16 mouse cellular contexts compared by ENCODE assay signal in the genomic region with DNA sequence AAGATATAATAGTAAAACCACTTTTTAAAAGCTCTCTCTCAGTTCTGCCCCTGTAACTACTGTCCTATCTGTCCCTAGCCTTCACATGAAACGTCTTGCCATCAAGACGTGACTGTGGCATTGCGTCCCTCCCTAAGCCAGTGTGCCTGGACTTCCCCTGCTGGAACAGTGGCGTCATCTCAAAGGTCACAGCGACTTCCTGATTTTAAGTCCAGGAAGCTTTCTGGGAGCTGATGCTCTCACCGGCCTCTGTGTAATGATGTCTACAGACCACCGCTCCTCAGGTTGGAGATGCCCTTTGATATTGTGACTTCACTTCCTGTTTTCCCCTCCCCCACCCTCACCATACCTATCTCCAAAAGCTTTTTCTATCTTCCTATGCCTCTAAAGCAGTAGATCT. TPM values are rescaled to one million over a fixed set of nuclear protein-coding genes. Genes with fewer than 3 reads are reported as not detected.
DNase-seq lines count a peak whose midpoint lies in the region; ATAC-seq and TF ChIP-seq lines count a peak whose summit lies in the region.
"Had no signal": no experiment of that assay in that cellular context is flagged by ENCODE, and none has a peak within 500 bp of the region (broad histone marks: within the 10 kb centered on the region; RNA-seq: fewer than 3 reads in every experiment).

No protein-coding gene starts in this region.

- H3K9me3 ChIP-seq in lung, embryonic 14.5 days (ENCODE audit: low read depth, low read length) = no peaks in the 10 kb centered on the region
- H3K9me3 ChIP-seq: embryonic facial prominence, embryonic 13.5 days; heart, embryonic 15.5 days; lung, embryonic 15.5 days had no signal

- TF ChIP-seq POLR2A in lung, adult 2 months (IDR thresholded peaks at IDR 0.05; ENCODE audit: borderline replicate concordance, extremely low read depth, low read depth, low read length) = no peak

- no peak; the same call in 1 of the 2 replicates for TF ChIP-seq CTCF in lung, adult 2 months (IDR thresholded peaks at IDR 0.05; ENCODE audit: insufficient read depth, low read length)
- no peak for TF ChIP-seq CTCF in lung, embryonic 14.5 days (IDR thresholded peaks at IDR 0.05; ENCODE audit: low read depth)

- H3K4me3 ChIP-seq in lung, adult 2 months (replicated peaks; ENCODE audit: extremely low read depth, low read depth, low read length) = no peak overlapping the region
- H3K4me3 ChIP-seq in lung, embryonic 14.5 days (ENCODE audit: low read depth, low read length) = no peak overlapping the region
- H3K4me3 ChIP-seq: embryonic facial prominence, embryonic 13.5 days; heart, embryonic 15.5 days; lung, embryonic 15.5 days had no signal

- ATAC-seq in lung, embryonic 14.5 days (ENCODE audit: insufficient read depth) = no peak
- ATAC-seq in neutrophil, adult 5-6 weeks (ENCODE audit: extremely low read depth, insufficient number of reproducible peaks, low FRiP score, poor library complexity, severe bottlenecking) = peak; percentile 34
- ATAC-seq: intestine, embryonic 16.5 days had no signal

- no peaks in the 10 kb centered on the region for H3K27me3 ChIP-seq in lung, embryonic 14.5 days (ENCODE audit: insufficient read depth, low read length)
- H3K27me3 ChIP-seq: embryonic facial prominence, embryonic 13.5 days; heart, embryonic 15.5 days; lung, embryonic 15.5 days had no signal

- WGBS in lung, adult 2 months = 47% methylated on average over 7 of the region's 7 CpGs
- 73% methylated on average over 7 of the region's 7 CpGs for WGBS in lung, embryonic 14.5 days

- DNase-seq in lung, adult 18-20 months = peak; percentile 42 to 45
- DNase-seq in lung, adult 2 months = no peak
- DNase-seq in heart, adult 9 months (ENCODE audit: low spot score in 2 of 2) = peak; percentile 31 to 45
- peak; percentile 35 for DNase-seq in lung, embryonic 14.5 days
- no peak for DNase-seq in cerebellum, postnatal 36 days
- DNase-seq in adipocyte (ENCODE audit: low spot score) = no peak
- DNase-seq in urinary bladder, adult 18-20 months (ENCODE audit: low spot score in 2 of 2) = no peak
- DNase-seq: adrenal gland, postnatal 14 days; cerebellum, adult 11-12 months; right cerebral cortex, postnatal 25 days had no signal

- H3K27ac ChIP-seq in lung, embryonic 14.5 days (ENCODE audit: low read depth) = no peak overlapping the region
- H3K27ac ChIP-seq: embryonic facial prominence, embryonic 13.5 days; lung, embryonic 15.5 days had no signal

- no peaks in the 10 kb centered on the region for H3K36me3 ChIP-seq in lung, embryonic 14.5 days (ENCODE audit: insufficient read depth)
- H3K36me3 ChIP-seq: embryonic facial prominence, embryonic 13.5 days; heart, embryonic 15.5 days; lung, embryonic 15.5 days had no signal

- 0 out of 2 replicates have a peak, but pooled peaks cover 6% of the 10 kb centered on the region for H3K4me1 ChIP-seq in lung, adult 2 months (ENCODE audit: control insufficient read depth, insufficient read depth, low read length)
- no peaks in the 10 kb centered on the region for H3K4me1 ChIP-seq in lung, embryonic 14.5 days (ENCODE audit: insufficient read depth)

- no peak overlapping the region for H3K9ac ChIP-seq in lung, embryonic 14.5 days
- H3K9ac ChIP-seq: embryonic facial prominence, embryonic 13.5 days; heart, embryonic 15.5 days; lung, embryonic 15.5 days had no signal

- no peak overlapping the region for H3K4me2 ChIP-seq in lung, embryonic 14.5 days
- H3K4me2 ChIP-seq: embryonic facial prominence, embryonic 13.5 days; heart, embryonic 15.5 days; lung, embryonic 15.5 days had no signal

RNA-seq across cellular contexts. Expression of a gene that starts 41.9 kb away (rescaled TPM):
- not detected in 2 replicates for polyA plus RNA-seq in lung, adult 2 months (2012; rRNA removed)
- polyA plus RNA-seq in lung, embryonic 14.5 days (2014; fragmentation: Nextera tagmentation; extraction: Ambion mirVana) = not detected in 2 replicates
- not detected in 2 replicates for total RNA-seq in neutrophil, adult 5-6 weeks (2017)
- total RNA-seq: adrenal gland, postnatal 14 days had no signal
- polyA plus RNA-seq: embryonic facial prominence, embryonic 13.5 days; intestine, embryonic 16.5 days; lung, embryonic 15.5 days; neural tube, embryonic 11.5 days had no signal

RNA-seq across cellular contexts. Expression of a gene that starts 53.6 kb away (rescaled TPM):
- 80.4 and 94.7 TPM in 2 replicates for polyA plus RNA-seq in lung, adult 2 months (2012; rRNA removed)
- 44.7 and 49.3 TPM in 2 replicates for polyA plus RNA-seq in lung, embryonic 14.5 days (2014; fragmentation: Nextera tagmentation; extraction: Ambion mirVana)
- total RNA-seq in neutrophil, adult 5-6 weeks (2017) = 226 and 236 TPM in 2 replicates

Comparison
In these comparisons a context has a peak if more than half of its experiments do, and no peak if none do; other contexts are left out.
1. DNase-seq: peak in lung, adult 18-20 months (2 of 2), heart, adult 9 months (2 of 2) and lung, embryonic 14.5 days (single experiment); none in lung, adult 2 months (single experiment), cerebellum, postnatal 36 days (0 of 2), adipocyte (single experiment) and urinary bladder, adult 18-20 months (0 of 2).